Mouse (Mus musculus) lung, postnatal 10 days (tissue): ENCODE results near the gene Inpp5a.

ENCODE experiments used
- DNase-seq: peaks from one replicate; pipeline ENCODE4 v3.0.0; 2021

Gene Inpp5a

DNA sequence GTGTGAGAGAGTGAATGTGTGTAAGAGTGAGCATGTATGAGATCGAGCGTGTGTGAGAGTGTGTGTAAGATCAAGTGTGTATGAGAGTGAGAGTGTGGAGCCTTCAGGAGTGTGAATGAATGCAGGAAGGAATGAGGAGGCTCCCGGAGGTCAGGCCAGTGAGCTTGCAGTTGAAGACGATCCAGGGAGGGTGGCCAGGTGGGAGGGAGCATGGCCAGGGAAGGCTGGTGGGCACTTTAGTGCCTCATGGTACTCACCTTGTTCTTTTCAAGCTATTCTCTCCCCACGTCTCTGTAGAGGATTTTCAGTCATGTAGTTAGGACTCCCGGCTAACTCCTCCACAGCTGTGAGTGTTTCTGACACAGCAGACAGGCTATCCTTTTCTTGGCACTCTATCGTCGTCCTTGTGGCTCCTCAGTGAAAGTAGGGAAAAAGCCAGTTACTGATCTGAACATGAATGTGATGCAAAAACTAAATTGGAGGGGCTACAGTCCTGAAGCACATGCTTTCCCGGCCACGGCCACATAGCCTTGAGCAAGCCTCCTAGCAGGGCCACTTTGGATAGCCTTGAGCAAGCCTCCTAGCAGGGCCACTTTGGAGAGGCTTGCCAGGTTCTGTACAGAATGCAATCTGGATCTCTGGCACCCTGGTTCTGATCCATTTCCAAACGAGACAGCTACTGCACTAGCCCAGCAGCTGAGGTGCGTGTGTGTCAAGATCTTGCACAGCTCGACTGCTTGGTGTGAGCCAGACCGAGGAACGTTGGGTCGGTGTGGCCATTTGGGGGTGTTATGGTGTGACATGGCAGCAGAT, 61.5 kb downstream of the Inpp5a start:
- DNase-seq = peak; percentile 31

DNA sequence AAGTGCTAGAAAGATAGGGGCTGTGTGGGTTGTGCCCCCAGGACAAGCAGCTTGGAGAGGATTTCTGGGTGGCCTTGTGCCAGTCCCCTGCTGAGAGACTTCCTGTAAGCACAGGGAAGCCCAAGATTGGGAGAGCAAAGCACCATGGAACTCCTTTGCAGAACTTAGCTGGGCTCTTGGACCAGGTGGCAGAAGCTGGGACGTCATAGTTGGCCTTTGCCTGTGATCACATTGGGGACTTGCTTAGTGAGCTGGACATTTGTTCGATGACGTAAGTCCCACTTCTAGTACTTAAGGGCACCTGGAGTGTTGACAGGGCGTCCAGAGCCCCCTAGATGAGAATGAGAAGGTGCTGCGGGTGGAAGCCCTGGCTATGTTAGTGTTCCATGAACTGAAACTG, 62.8 kb downstream of the Inpp5a start:
- peak; percentile 33 for DNase-seq

DNA sequence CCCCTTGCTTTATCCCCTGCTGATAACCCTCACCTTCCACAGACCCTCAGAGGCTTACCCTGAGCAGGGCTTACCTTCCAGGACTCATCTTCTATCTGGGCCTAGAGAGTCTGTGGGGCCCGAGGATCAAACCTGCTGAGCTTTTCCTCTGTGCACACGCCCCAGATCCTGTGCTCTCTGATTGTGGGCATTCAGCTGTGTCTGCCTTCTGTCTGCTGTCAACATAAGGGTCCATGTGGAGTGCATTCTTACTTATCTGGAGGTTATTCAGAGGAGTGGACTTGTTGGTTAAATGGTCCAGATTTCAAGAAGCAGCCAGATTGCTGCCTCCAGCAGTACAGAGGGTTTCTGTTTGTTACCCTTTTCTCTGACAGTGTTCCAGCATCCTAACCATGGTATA, 63.3 kb downstream of the Inpp5a start:
- no peak for DNase-seq

DNA sequence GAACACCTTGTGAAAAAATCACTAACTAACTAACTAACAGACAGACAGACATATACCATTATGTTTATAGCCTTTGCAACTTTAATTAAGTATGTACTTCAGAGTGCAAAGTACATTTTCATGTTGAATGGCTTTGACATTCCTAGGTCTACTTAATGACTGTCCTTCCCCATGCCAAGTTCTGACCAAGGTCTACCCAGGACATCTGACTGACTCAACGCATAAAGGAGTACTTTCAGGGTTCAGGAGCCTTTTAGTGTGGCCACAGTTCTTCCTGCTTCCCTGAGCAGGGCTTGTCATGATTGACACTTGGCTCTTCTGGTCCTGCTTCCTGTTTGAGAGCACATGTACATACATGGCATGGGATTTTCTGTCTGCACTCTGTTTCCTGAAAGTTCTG, 64.3 kb downstream of the Inpp5a start:
- DNase-seq = no peak

DNA sequence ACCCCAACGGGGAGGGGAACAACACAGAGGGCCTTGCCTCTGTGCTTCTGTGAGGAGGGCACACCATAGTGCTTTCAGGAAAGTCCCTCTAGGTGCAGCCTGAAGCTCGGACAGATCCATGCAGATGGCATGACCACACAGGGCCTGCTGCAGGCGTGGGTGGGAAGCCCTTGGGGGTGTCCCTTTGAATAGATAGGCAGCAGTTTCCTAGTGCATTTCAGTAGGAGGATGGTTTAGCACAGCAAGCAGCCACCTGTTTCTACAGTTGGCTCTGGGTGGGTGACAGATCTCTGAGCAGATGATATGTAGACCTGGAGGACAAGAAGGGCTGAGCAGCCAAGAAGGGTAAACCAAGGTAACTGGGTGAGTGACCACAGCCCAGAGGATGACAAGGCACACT, 65.4 kb downstream of the Inpp5a start:
- no peak for DNase-seq

DNA sequence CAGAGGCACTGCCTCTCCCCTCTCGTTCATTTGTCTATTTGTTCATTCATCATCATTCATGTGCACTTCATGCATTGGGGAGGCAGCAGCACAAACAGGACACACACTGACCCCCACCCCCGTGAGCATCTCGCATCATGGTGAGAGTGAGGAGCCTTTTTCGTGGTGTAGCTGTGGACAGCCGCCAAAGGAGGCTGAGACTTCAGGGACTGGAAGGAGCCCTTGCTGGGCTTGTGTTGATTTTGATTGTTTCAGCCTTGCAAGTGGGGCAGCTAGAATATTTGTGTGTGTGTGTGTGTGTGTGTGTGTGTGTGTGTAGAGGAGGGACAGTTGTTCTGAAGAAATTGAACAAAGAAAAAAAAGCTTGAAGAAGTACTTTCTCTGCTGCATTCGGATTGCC, 67.8 kb downstream of the Inpp5a start:
- DNase-seq = no peak

DNA sequence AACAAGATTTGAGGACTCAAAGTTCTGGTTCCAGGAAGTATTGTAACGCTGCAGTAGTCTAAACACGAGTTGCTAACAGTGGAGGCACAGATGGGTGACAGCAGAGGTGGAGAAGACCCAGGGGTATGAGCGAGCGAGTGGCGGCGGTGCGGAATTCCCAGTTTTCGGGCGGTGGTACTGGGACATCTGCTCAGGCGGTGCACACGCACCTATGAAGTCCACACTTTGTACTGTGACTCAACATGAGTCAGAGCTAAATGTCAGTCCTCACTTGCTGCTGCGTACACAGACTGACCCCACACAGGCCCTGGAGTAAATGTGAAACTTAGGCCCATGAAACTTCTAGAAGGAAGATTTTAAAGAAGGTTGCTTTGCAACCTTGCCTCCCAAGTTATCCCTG, 72.4 kb downstream of the Inpp5a start:
- DNase-seq = no peak

DNA sequence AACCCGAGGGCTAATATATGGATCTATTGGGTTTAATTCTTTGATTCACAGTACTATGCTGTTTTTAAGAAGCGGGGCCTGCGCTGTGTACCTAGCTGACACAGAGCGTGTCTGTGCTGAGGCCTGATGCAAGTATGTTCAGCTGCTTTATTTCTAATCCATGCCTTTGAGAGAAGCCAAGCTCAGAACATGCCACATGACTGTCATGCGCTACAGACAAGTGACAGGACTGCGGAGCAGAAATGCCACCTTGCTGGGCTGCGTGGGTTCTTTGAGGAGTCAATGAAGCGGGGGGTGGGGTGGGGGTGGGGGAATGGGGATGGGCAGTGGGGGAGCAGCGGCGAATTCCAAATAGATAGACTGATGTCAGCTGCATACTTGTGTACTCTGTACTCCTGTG, 73.2 kb downstream of the Inpp5a start:
- DNase-seq = no peak

DNA sequence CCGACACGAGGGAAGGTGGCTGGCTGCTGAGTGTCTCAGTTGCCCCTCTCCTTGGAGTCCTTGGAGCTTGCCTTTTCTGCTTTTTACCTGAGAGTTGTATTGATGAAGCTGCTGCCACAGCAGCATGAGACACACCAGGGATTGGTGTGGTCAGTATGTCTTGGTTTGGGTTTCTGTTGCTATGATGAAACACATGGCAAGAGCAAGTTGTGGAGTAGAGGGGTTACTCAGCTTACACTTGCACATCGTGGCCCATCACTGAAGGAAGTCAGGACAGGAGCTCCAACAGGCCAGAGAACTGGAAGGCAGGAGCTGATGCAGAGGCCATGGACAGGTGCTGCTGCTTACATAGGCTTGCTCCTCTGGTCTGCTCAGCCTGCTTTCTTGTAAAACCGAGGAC, 76.6 kb downstream of the Inpp5a start:
- DNase-seq = no peak

DNA sequence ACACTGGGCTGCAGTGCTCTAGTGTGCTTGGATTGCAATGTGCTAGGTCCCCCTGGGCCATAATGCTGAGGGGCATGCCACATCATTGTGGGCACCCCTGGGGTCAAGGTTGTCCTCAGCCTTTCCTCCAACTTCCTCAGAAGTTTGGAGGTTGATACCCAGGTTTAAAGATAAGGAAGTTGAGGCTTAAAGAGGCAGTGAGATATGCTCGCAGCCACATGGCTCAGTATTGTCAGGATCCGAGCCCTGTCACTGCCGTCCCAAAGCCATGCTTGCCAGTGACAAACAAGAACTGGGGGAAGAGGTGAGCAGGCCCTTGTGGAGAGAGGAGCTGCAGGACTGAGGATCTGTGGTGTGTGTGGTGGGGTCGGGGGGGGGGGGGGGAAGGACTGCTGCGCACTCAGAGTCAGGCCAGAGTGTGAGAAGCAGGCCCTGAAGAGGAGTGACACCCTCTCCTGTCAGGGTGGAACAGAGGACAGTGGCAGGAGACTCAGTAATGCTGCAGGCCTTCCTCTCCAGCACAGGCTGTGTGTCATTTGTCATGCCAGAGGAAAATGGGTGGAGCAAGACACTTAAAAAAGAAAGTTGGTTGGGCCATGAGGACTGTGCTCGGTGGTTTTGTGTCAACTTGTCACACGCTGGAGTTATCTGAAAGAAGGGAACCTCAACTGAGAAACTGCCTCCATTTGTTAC, 77.7 kb downstream of the Inpp5a start:
- DNase-seq = peak; percentile 41

DNA sequence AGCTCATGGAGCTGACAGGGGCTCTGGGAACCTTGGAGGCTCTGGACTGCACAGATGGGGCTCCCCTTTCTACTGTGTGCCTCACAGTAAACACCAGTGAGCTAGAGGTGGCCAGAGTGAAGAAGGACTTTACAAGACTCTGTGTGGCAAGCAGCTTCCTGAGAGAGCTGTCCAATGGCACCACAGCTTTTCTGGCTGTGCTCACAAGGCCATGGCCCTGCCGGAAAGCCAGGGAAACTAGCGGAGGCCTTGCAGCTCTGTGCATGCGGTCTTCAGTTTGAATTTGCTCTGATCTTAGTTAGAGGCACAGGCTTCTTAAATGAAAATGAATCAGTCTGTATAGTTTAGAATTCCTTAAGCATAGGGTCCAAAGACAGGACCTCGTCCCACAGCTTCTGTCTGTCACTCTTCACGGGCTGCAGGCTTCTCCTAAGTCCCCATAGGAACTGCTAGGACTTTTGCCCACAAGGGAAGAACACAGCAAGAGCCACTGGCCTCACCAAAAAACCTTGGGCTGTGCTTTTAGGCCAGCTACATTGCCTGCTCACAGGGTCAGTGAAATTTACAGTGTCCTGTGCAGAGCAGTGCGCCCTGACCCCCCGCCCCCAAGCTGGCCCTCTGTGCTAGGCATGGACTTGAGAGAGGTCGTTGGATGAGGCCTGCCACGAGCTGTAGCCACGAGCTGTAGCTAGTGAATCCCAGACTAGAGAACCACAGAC, 78.4 kb downstream of the Inpp5a start:
- peak; percentile 22 for DNase-seq

DNA sequence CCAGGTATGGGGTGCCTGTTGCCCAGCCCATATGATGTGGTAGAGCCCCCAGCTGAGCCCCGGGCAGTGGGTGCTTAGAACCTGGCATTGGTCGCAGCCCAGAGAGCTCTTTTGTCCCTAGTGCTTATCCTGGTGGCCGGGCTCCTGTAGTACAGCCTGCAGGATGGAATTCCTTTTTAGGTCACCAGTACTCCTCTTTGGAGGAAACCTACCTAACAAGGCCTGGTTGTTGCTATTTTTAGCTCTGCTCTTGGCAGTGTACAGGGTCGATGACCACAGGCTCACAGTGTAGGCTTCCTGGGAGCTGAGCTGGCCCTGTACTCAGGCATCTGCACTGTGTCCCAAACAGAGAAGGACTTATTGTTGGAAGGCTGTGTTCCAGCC, 79.0 kb downstream of the Inpp5a start:
- DNase-seq = peak; percentile 50

DNA sequence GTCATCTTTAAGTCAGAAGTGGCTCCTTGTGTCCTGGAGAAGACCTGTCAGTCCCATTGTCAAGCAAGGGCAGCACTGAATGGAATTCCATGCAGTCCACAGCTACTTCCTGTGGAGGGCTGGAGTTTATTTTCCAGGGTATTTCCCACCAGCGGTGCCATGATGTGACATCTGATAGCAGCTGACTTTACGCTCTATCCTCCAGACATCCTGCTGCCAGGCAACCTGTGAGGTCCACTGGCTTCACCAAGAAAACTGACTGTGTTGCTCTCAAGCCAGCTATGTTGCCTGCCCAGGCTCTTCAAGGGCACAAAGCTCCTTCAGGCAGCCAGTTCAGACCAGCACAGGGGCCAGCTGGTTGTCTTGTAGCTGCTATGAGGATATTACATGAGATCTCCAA, 79.5 kb downstream of the Inpp5a start:
- DNase-seq = peak; percentile 47

DNA sequence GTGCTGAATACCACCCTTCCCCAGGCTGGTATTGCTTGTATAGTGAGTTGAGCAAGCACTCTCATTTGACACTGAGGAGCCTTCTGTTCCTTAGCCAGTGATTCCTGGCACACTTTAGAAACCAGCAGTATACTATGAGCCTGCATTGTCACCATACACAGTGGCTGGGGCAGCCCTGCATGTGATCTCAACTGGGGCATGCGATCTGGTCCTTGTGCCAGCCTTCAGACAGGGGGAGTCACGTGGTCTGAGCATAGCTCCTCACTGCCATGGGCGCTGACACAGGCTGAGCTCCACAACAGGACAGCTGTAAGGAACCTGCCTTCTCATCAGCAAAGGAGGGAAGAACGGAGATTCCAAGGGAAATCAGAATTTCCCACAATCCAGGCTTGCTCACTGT, 80.5 kb downstream of the Inpp5a start:
- no peak for DNase-seq

DNA sequence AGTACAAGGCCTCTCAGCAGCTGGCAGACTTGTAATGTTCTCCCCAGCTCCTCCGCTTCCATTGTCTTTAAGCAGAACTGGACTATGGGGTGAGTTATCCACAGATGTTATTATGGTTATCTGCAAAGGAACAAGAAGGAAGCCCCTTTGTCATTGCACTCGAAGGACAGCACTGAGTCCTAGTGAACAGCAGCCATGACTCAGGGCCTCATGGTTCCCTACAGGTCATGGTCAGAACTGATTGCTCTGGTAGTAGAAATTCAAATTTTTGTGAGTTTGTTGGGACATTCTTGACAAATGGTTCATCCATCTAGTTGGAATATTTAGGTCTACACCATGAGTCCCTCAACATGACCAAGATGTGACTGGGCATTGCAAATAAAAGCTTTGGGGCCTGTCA, 81.6 kb downstream of the Inpp5a start:
- DNase-seq = no peak

DNA sequence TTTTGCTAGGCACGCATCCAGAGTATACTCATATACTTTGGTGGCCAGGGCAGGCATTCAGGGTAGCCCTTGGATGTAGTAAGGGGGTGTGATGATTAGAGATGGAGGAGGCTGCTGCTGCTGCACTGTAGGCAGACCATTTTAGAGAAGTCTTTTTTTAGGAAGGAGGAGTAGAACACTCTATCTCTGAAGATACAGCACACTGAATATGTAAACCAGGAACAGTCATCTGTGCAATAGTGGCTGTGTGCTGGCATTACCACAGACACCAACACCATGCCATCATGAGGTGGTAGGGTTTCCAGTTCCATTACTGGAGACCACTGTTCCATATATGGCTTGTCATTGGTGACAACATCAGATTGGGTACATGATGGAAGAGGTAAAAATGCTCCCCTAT, 83.1 kb downstream of the Inpp5a start:
- no peak for DNase-seq

DNA sequence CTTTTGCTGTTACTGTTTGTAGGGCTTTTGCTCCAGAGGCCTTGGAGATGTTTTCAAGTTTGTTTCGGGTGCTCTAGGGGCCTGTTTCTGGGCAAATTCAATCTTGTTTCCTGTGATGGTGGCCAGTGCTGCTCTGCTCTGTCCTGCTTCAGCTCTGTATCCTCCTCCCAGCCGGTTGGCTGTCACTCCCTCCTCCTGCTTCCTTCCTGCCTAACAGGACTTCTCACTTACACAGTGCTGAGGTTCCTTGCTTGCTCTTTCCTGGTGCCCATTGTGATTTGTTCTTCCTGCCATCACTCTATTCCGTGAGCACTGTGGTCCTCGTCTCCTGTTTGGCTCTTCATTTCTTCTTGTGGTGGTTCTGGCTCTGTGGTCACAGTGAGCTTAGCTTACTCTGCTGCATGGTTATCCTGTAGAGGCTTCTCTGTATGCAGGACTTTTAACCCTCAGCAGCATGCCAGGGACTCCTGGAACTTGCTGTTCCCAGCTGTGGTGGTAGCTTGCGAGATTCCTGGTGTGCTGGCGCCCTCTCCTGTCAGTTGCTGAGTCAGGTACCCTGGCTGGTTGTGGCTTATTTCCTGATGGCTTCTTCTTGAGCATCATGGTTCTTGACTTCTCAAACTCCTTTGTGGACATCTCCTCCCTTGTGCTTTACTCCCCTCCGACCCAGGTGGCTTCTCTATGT, 84.1 kb downstream of the Inpp5a start:
- DNase-seq = peak; percentile 92

DNA sequence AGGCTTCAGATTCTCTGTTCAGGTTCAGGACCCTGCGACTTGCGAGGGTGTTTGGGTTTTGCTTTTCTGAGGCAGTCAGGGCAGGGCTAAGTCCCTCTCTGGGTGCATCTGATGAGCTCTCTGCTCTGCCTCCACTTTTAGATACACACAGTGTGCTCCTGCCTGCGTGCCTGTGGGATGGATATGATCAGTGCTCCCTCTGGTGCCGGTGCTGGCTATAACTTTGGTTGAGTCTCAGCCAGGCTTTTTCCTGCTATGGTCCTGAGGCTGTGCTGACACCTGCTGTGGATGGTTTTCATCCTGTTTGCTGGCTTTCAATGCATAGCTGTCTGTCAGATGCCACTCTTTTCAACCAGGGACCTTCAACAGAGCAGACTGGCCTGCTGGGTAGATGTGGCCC, 87.0 kb downstream of the Inpp5a start:
- DNase-seq = peak; percentile 22

DNA sequence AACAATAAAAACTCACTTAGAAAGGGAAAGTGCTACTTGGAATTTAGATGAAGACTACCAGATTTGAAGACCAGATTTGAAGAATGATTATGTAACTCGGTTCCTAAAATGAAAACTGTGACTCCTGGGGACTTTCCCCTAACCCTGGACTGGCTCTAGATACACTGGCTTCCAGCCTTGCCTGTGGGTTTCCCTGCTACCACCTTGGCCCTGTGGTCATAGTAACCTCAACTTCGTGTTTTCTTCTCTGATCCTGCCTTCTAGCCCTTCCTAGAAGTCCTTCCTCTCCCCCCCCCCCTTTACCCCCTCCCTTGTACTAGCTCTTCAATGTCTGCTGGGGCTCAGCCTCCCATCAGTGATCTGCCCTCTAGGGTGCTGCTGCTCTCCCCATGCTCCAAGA, 87.8 kb downstream of the Inpp5a start:
- DNase-seq = no peak

DNA sequence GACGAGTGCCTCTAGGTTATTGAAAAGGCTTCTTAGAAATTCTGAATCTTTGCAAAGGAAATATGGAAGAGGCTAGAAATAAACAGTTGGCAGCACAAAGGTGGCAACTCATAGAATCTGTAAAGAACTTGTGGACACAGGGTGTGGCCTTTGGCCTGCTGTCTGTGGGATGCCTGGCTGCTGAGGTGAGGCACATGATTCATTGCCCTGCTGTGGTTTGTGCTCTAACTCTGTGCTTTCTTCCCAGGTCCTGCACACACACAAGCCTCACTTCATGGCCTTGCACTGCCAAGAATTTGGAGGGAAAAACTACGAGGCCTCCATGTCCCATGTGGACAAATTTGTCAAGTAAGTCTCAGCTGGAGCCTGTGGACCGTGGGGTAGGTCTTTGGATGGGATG, 88.8 kb downstream of the Inpp5a start:
- DNase-seq = no peak

DNA sequence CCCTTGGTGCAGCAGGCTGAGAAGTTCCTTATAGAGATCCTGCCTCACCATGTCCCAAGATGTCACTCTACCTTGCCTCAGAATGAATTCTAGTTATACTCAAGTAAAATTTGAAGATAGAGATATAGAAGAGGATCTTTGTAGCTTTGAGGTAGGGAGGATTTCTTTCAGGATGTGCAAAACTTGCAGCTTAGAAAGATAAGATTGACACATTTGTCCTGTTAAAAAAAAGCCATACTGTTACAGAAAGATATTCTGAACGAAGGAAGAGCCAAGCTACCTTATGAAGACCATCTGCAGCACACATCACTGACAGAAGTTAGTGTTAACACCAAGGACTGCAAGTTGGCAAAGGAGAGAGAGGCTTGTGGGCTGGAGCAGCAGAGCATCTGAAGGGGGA, 90.2 kb downstream of the Inpp5a start:
- no peak for DNase-seq

DNA sequence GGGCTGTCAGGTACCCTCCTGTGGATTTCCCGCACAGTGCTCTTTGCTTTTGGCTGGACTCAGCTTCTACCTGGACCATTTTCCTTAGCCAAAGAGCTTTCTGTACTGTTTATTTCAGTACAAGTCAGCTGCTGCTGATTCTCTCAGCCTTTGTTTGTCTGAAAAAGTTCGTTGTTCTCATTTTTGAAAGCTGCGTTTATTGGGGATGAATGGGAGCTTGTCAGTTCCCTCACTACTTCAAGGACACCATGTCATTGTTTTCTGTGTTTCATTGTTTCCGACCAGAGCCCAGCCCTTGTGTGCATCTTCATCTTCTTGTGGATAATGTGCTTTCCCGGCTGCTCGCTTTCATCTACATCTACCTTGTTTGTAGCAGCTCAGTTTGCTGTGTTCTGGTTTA, 90.7 kb downstream of the Inpp5a start:
- no peak for DNase-seq

DNA sequence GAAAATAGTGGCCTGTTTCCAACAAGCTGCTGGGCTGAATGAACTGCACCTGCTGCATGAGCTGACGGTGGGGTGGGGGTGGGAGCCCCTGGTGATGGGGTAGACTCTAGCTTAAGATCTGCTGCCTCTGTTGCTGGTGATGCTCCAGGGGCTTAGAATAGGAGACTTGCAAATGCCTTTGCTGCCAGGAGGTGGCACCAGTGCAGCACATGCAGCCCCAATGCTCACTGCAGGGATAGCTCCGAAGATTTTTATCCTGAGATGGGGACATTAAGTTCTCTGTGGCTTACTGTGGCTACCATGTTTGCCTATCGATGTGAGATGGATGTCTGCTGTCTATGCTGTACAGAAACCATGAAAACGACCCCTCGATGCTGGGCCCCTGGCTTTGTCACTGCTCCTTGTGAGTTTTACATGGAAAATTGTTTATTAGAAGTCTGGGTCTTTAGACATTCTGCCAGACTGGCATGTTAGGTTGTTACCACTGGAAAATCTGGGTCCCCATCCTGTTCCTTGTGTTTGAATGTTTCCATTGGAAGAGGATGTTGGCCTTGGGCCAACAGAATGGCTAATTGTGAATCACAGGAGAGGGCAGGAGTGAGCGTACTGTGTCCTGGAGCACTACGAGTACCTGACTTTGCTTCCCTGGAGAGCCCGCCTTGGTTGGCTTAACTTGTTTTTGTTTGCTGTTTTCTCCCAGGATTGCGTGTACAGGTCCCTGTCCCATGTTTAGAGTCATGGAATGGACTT, 95.5 kb downstream of the Inpp5a start:
- peak; percentile 48 for DNase-seq
